Mouse (Mus musculus) lung, adult 2 months (tissue): ENCODE measurements around the gene Sh3bp5.

Experiments
- CTCF ChIP-seq: fragments of 200-500 bp; IDR thresholded peaks from 2 replicates; pipeline ENCODE4 v1.5.1; 2011; ENCODE audit warnings: mild to moderate bottlenecking, low read length, control low read depth; ENCODE audit not compliant: insufficient read depth
- POLR2A ChIP-seq: fragments of 200-500 bp; IDR thresholded peaks from 2 replicates; pipeline ENCODE4 v1.6.1; 2011; ENCODE audit warnings: low read depth, mild to moderate bottlenecking, control low read depth, low read length, borderline replicate concordance; ENCODE audit errors: extremely low read depth

DNA sequence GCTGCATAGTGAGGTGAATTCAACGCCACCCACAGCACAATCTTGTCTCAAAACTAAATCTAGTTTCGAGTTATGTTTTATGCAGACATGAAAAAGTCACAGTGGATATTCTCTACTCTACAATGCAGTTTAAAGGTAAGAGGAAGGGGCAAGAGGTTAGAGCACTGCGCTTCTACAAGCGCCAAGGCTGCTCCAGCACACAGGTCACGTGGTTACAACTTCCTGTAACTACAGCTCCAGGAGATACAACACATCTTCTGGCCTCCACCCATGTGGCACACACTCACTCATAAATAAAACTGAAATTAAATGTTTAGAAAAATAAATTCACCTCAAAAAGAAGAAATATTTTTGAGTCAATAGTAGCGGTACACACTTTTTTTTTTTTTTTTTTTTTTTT, 4.8 kb upstream of the Sh3bp5 start:
- TF ChIP-seq POLR2A: no peak
- TF ChIP-seq CTCF: no peak
